Mouse (Mus musculus): ENCODE measurements around the gene Zfp53.
"Not testable (repeated sequence)": the region's sequence is repeated elsewhere in the genome, so short reads cannot be mapped to it uniquely, and the experiment has no call there.

Zfp53 gene

DNA sequence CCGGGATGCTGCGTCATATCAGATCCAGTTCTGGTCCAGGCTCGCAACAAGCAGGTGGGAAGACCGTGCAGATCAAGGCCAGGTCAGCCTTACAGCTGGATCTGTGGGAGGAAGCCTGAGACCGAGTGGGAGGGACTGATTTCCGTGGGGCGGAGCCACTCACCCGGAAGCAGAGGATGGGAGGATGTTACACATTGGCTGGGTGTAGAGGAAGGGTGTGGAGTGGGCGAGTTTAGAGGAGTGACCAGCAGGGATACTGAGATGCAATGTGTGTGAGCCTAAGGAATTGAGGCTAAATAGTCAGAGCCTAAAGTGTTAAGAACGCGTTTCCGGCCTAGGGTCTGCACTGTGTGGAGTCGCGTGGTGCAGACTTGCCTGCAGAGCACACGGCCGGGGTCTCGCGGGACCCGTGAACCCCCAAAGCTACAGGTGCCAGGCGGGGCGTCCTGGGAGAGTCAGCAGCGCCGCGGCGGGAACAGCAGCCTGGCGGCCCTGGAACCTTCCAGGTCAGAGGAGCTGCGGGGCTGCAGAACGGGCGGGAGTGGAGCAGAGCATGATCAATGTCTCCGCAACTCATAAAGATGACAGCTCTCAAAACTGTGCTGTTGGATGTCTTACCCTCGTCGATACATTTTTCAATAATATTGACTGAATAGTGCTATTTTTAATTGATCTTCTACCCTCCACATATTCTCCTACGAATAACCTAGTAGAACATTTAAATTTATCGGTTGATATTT lies at the start of gene Zfp53:
TSS of gene Zfp53 (plus strand) at position 239 of the 740 bp plus-strand sequence.
- peak; percentile 74 for DNase-seq (ENCODE audit: low spot score)

DNA sequence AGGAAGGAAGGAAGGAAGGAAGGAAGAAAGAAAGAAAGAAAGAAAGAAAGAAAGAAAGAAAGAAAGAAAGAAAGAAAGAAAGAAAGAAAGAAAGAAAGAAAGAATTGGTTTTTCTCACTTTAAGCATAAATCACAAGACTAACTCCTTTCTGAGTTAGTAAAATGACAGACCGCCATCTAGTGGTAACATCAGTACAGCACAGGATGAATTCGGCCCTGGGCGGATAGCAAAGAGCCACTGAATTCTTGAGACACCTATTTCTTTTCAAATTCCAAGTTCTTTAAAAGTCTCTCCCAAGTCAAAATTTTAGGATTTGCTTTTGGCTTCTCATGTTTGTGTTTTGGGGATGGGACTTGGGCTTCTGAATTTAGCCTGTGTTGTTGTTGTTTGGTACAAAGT lies 39.1 kb upstream of the Zfp53 start:
- DNase-seq (ENCODE audit: low spot score), result peak; percentile 57

DNA sequence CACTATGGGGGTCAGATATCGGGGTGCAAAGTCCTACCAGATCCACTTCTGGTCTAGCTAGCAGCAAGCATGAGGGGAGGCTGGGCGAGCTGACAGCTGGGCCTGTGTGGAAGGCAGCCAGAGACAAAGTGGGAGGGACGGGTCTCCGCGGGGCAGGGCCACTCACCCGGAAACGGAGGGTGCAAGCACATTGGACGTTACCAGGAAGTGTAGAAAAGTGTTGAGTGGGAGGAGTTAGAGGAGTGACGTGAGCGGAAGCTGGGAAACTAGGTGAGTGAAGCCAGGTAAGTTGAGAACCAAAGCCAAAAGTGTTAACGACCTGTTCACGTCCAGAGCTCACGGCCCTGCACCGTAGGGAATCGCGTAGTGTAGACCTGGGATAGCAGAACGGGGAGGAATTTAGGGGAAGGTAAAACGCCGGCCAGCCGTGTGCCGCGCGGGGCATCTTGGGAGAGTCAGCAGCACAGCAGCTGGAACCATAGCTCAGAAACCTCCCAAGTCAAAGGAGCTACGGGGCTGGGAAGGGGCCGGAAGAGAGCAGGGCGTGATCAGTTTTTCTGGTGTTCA lies 38.6 kb upstream of the Zfp53 start, which contains the start of gene Zfp51:
TSS of gene Zfp51 (plus strand) at position 237 of the 567 bp plus-strand sequence.
- peak; percentile 92 for DNase-seq (ENCODE audit: low spot score)

DNA sequence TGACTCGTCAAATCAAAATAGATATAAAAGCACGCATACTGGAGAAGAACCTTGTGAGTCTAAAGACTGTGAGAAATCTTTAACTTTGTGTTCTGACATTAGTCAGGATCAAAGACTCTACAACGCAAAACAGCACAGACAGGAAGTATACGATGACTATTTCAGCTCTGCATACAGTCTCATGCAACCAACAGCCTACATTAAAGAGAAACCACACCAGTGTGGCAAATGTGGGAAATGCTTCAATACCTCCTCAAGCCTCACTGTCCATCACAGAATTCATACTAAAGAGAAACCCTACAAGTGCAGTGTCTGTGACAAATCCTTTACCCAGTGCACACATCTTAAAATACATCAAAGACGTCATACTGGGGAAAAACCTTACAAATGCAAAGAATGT lies 25.2 kb upstream of the Zfp53 start:
- DNase-seq (ENCODE audit: low spot score), result no peak

DNA sequence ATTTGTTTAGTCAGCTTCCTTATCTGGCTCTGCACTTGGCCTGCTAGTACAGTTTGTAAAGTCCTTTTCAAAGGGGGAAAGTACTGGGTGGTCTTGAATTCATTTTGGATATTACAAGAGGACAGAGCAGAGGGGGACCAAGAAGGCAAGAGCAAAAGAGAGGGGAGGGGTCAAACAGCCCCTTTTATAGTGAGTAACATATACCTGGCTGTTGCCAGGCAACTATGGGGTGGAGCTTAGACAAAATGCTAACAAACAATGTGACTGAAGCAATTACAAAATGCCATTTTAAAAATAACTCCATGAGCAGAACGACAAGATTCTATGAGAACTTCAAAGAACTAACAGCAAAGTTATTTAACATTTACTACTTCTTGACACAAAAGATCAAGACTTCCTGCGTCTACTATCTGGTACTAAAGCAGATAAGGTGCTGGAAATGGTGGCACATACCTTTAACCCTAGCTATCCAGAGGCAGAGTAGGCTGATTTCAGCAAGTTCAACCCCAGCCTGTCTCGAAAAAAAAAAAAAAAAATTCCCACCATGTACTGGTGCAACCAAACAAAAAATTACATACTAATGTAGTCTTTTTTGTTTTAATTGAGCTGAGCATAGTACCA lies 16.7 kb upstream of the Zfp53 start:
- no peak for DNase-seq (ENCODE audit: low spot score)

DNA sequence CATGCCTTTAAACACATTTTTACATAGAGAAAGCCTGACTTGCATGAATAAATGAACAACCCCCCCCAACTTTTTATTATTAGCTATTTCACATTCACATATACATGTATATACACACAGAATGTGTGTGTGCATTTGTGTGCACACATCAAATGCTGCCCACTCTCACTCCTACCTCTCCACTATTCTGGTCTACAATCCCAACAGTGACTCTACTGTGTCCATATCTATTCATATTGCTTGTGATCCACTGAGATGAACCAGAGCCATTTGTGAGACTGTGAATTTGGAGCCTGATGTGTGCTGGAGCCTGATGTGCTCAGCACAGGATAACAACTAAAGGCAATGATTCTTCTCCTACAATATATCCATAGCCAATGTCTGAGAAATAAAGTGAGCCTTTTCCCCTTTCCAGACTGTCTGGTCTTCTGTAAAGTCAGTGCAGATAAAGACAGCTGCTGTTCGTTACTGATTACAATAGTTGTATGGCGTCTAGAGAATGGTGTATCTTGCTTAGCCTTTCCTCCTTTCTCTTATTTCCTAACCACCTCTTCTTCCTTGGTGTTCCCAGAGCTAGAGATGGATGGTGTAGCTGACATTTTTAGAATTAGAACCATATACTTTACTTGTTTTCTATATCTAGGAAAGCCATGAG lies 16.0 kb upstream of the Zfp53 start:
- no peak for DNase-seq (ENCODE audit: low spot score)

DNA sequence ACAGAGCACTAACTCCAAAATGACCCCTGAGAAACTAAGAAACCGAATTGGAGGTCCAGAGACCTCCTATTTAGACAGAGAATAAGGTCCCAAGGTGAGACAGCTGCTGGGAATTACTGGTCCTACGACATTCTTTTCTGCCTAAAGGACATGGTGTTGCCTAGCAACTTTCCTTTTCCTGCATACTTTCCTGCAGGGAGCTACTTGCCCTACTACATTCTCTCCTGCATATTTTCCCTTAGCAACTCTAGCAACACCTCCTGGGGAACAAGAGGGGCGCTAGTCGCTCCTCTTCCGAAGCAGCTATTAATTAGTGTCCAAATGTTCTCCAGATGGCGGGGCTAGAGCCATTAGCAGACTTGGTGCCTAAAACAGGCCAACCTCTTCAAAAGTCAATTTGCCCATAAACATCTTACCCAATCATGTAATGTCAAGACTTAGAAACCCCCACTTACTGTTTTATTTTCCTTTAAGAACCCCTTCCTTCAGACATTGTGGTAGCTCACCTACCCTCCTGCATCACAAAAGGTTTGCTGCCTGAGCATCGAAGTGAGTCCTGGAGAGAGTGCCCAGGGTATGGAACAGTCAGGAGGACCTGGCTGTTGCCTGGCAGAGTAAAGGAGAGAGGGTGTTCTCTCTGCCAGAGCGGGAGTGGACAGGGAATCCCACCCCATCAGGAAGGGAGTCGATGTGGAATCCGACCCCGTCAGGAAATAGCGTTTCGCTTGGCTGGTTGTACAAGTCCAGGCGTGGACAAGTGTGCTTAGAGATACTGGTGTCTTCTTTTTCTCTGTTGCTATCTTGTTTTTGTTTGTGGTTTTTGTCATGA lies 15.2 kb upstream of the Zfp53 start:
- DNase-seq (ENCODE audit: low spot score), result no peak

DNA sequence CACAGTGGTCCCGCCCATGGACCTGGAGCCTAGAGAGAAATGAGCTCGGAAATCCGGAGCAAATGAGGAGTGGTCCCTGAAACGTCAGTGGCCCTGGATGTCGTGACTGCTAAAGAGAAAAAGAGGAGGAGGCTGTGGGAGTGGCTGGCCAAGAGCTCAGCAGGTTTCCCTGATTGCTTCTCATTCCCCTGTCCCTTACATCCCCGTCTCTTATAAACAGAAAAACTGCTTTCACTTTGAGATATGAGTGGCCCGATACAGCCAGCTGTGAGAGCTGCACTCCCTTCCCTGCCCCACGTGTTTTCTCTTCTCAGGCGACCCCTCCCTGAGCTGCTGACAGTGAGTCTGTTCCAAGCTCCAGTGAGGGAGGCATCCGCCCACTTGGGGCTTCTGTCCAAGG lies 14.1 kb upstream of the Zfp53 start:
- DNase-seq (ENCODE audit: low spot score), result not testable (repeated sequence)

DNA sequence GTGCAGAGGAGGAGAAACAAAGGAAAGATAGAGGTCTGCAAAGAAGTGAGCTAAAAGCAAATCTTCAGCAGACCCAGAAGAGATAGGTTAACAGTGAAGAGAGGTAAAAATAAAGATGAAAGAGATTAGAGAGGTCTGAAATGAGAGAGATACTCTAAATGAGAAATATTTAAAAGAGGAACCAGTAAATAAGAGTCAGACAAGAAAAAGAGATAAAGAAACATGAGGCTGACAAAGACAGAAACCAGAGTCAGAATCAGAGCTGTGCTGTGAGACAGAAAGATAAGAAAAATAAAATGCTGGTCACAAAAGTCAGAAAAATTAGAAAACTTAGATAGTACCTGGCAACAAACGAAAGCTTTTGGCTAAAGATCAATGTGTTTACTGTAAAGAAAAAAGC lies 13.5 kb upstream of the Zfp53 start:
- DNase-seq (ENCODE audit: low spot score), result not testable (repeated sequence)

DNA sequence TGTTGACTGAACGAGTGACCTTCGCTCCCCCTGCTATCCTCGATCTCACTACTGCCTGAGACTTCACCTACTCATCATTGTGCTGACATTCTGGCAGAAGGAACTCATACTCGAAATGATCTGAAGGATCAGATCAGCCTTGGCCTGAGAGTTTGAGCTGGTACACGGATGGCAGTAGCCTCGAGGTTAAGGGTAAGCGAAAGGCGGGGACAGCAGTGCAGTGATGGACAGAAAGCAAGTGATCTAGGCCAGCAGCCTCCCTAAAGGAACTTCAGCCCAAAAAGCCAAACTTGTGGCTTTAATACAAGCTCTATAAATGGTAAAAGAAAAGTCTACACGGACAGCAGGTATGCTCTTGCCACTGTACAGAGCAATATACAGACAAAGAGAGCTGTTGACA lies 12.4 kb upstream of the Zfp53 start:
- not testable (repeated sequence) for DNase-seq (ENCODE audit: low spot score)

DNA sequence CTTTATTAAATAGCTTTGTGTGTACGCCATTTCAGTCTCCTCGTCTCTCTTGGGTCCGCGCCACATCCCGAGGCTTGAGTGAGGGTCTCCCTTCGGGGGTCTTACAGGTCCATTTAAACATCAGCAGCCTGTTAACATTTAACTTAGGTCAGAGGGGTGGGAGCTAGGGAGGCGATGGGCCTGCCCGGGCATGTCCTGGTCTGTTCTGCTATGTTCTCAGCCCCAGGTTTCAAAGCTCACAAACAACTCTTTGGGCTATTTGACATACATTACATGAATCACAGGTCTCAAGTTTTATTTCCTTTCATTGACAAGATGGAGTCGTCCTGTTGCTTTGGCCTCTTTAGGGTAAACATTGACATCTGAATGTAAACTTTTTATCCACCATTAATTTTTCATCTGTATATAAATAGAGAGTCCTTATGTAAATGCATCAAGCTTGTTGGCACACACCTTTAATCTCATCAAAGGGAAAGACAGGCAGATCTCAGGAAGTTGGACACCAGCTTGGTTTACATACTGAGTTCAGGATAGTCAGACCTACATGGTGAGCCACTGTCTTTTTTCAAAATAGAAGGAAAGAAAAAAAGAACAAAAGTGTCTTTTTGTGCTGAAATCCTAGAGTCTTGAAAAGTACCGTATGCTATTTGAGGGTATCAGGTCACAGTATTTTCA lies 10.6 kb upstream of the Zfp53 start:
- not testable (repeated sequence) for DNase-seq (ENCODE audit: low spot score)

DNA sequence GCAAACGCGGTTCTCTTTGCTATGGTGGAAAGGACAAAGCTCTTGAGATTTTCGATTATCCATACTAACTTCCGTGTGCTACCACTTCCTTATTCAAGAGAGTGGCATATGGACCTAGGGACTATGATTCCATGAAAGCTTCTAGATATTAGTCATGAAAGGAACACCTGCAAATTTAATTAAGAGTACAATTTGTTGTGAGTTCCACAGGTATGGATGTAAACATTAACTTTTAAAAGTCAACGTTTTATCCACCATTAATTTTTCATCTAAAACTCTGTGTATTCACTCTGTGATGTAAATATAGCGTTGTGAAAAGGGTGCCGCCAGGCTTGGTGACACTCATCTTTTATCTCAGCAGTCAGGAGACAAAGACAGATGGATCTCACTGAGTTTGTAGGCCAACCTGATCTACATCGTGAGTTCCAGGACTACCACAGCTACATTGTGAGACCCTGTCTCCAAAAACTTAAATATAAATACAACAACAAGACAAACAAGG lies 753 bp downstream of the Zfp53 start:
- no peak for DNase-seq (ENCODE audit: low spot score)

DNA sequence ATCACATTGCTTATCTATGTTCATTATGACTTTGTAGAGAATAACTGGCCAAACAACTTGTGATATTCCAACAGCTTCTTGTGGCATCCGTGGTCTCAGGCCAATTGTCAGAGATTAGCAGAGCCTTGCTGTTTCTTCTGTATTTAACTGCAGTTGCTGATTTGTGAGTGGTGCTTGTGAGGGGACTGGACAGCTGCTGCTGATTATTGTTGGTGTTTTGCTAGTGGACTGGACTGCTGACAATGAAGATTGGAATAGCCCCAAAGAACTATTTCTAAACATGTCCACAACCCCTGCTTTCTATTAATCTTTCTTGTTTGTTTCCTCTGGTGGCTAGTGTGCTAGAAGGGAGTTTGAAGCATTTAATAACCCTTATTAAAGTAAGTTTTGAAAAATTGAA lies 12.6 kb downstream of the Zfp53 start:
- no peak for DNase-seq (ENCODE audit: low spot score)

DNA sequence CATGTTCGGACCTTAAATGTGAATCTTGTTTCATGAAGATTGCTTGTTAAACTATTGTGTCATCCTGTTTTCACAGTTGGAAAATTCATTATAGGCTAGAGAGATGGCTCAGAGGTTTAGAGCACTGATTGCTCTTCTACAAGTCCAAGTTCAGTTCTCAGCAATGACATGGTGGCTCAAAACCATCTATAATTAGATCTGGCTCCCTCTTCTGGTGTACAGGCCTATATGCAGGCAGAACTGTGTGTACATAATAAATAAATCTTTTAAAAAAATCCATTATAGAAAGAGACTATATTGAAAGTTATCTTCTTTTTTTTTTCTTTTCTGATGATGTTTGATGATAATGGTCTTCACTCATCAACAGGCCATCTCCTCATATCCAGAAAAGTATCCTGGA lies 15.7 kb downstream of the Zfp53 start:
- no peak for DNase-seq (ENCODE audit: low spot score)

DNA sequence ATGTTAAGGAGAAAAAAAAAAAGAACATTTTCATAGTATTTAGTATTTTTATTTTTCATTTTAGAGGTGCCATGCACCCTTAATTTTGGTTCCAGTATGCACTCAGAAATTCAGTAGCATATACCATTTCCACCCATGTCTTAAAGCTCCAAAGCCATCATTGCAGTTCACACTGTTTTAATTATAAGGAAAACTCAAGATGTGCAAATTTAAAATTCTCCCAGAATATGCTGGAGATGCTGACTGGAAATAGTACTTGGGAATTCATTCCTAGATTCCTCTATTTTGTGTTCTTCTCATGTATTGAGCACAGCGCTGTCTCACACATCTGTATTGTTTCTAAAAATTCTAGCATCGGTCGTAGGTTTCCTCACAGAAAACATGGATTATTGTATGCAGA lies 17.5 kb downstream of the Zfp53 start:
- no peak for DNase-seq (ENCODE audit: low spot score)

DNA sequence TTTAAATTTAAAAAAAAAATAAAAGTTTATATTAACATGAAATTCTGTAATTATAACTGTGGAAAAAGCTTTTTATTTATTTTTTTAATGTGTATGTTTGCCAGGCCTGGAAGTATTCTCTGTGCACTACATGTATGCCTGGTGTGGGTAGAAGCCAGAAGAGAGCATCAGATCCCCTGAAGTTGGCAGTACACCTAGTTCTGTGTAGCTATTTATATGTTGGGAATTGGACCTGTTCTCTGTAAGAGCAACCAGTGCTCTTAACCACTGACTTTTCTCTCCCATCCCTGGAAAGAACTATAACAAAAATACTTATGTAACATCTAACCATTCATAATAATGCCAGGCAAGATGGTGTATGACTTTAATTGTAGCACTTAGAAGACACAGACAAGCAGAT lies 21.0 kb downstream of the Zfp53 start:
- DNase-seq (ENCODE audit: low spot score), result no peak

DNA sequence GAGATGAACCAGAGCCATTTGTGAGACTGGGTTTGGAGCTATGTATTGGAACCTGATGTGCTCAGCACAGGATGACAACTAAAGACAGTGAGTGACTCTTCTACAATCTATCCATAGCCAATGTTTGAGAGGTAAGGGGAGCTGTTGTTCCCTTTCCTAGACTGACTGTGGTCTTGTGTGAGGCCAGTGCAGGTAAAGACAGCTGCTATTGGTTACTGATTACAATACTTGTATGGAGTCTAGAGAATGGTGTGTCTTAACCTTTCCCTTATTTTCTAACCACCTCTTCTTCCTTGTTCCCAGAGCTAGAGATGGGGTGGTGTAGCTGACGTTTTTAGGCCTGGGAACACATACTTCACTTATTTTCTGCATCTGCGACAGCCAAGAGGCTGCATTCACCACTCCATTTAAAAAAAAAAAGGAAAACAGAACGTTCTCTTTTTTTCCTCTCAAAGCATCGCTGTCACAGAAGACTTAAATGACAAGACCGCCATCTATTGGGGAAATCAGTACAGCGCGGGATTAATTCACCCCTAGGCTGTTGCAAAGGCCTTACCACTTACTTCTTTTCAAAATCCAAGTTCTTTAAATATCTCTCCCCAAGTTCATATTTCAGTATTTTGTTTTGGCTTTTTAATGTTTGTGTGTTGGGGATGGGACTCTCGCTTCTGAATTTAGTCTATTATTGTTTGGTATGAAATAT lies 26.8 kb downstream of the Zfp53 start:
- peak; percentile 61 for DNase-seq (ENCODE audit: low spot score)

DNA sequence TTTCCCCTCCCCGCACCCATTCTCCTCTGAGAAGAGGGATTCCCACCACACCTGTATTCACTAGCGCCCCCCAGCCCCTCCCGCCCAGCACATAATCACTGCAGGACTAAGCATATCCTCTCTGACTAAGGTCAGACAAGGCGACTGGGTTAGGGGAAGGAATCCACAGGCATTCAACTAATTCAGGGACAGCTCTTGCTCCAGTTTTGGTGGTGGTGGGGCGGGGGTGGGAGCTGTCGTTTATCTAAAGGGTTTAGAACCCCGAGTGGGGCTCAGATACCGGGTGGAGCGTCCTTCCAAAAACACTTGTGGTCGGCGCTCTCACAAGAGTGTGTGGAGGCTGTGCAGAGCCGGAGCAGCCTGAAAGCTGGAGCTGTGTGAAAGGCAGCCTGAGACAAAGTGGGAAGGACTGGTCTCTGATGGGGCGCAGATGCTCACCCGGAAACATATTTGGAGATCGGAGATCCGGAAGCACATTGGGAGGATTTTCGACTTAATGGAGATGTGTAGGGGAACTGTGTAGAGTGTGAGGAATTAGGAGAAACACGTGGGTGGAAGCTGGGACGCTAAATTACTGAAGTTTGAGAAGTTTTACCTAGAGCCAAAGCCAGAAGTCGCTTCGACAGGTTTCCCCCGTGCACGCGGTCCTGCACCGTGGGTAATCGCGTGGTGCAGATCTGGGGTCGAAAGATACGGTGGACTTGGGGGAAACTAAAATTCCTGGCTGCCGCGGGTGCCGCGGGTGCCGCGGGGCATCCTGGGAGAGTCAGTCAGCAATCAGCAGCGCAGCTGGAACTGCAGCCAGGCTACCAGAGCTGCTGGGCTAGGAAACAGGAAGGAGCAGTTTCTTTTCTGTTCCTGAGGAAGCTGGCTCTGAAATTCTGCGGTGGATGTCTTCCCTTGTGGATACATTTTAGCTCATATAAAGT lies 27.7 kb downstream of the Zfp53 start:
- DNase-seq (ENCODE audit: low spot score), result peak; percentile 47

DNA sequence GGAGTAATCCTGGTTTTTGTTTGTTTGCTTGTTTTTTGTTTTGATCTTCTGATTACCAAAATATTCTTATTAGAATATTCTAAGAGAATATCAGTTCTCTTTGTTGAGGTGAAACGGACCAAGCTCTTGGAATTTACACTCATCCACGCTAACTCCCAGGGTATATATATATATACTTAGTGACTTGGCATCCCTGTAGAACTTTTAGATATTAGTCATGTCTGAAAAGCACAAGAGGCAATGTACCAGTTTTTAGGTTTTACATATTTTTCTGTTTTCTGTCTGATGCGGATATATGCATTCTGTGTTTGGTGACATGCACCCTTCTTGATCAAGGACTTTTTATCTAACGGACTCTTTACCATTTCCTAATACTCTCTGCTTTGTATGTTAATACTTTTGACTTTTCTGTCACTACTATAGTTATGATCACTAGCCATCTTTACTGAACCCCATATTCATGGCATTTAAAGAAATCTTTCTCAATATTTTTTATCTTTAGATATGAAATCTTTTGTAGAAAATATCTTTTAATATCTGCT lies 28.4 kb downstream of the Zfp53 start:
- DNase-seq (ENCODE audit: low spot score), result no peak

Measured in ovary, postnatal 14 days (tissue).